Mouse (Mus musculus): ENCODE measurements around the gene Lpin2. TPM values are rescaled to one million over a fixed set of nuclear protein-coding genes. Genes with fewer than 3 reads are reported as not detected.

The Lpin2 gene
- polyA plus RNA-seq, 1 experiment = 20.7 TPM

DNA sequence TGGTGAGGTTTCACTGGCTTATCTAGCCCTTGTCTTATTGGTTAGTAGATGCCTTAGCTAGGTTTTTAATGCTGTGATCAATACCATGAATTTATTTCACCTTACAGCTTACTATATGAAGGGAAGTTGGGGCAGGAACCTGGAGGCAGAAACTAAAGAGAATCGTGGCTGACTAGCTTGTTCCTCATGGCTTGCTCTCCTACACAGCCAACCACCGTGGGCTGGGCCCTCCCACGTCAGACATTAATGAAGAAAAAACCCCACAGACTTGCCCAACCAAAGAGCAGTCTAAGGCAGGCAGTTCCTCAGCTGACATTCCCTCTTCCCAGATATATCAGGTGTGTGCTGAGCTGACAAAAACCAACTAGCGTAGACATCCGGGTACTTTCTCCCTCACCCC is 41.3 kb downstream of the Lpin2 start:
- H3K4me3 ChIP-seq (ENCODE audit: insufficient read depth, low read length) = no peak overlapping the region
- H3K4me1 ChIP-seq (ENCODE audit: control insufficient read depth, insufficient read depth, low read length) = peaks cover 2% of the 10 kb centered on the region; the same call in 1 of the 2 replicates
- TF ChIP-seq CTCF (IDR thresholded peaks at IDR 0.05; ENCODE audit: borderline replicate concordance, insufficient read depth, low read length) (no peak), POLR2A (IDR thresholded peaks at IDR 0.05; ENCODE audit: low read depth, low read length) (no peak)

DNA sequence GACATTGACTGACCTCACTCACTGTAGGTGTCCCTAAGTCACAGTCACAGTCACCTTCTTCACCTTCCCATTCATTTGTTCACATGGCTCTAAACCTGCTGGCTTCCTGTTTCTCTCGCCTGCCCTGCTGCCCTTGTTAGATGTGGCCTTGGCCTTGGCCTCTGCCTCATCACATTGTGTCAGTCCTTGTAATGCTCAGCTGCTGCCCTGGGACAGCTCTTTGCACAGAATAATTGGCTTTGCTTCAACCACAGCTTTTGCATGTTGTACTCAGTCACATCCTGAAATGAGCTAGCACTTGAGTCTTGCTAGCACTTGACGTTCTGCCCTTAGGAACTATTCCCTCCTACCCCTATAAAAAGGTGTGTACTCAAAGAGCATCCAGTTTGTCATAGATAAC is 42.2 kb downstream of the Lpin2 start:
- H3K4me3 ChIP-seq (ENCODE audit: insufficient read depth, low read length) = no peak overlapping the region
- TF ChIP-seq POLR2A (IDR thresholded peaks at IDR 0.05; ENCODE audit: low read depth, low read length) (no peak), CTCF (IDR thresholded peaks at IDR 0.05; ENCODE audit: borderline replicate concordance, insufficient read depth, low read length) (no peak)

More for the DNA sequence above, 41.3 kb downstream of the Lpin2 start:
- no peak overlapping the region for H3K27ac ChIP-seq (ENCODE audit: insufficient read depth, low read length)

DNA sequence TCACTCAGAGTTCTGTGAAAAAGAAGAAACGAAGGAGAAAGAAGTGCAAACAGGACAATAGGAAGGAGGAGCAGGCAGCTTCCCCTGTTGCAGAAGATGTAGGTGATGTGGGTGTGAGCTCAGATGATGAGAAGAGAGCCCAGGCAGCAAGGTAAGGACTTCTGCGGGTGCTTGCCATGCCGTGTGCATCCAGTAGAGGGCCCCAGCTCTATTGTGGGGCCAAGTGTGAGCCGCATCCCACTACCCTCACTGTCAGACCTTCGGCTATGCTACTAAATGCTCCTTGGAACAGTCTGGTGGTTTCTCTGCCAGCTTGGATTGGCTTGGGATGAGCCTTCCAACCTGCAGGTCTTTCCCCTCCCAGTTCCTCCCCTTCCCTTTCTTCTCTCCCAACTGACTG is 42.7 kb downstream of the Lpin2 start:
- Histone ChIP-seq H3K4me1 (ENCODE audit: control insufficient read depth, insufficient read depth, low read length) (peaks cover 2% of the 10 kb centered on the region; the same call in 1 of the 2 replicates), H3K27ac (ENCODE audit: insufficient read depth, low read length) (no peak overlapping the region), H3K4me3 (ENCODE audit: insufficient read depth, low read length) (no peak overlapping the region)
- TF ChIP-seq CTCF (IDR thresholded peaks at IDR 0.05; ENCODE audit: borderline replicate concordance, insufficient read depth, low read length) = 0 out of 2 replicates have a peak, but pooled peaks have one; percentile 11
- no peak for TF ChIP-seq POLR2A (IDR thresholded peaks at IDR 0.05; ENCODE audit: low read depth, low read length)

More for the DNA sequence above, 42.2 kb downstream of the Lpin2 start:
- Histone ChIP-seq H3K27ac (ENCODE audit: insufficient read depth, low read length) (no peak overlapping the region), H3K4me1 (ENCODE audit: control insufficient read depth, insufficient read depth, low read length) (peaks cover 2% of the 10 kb centered on the region; the same call in 1 of the 2 replicates)

GRCm38 (mm10) chr17:71227128-71227895 is 45.0 kb downstream of the Lpin2 start:
- H3K27ac ChIP-seq (ENCODE audit: insufficient read depth, low read length) = no peak overlapping the region
- H3K4me1 ChIP-seq (ENCODE audit: control insufficient read depth, insufficient read depth, low read length) = no peaks in the 10 kb centered on the region
- TF ChIP-seq POLR2A (IDR thresholded peaks at IDR 0.05; ENCODE audit: low read depth, low read length) = no peak
- no peak for TF ChIP-seq CTCF (IDR thresholded peaks at IDR 0.05; ENCODE audit: borderline replicate concordance, insufficient read depth, low read length)
- no peak overlapping the region for H3K4me3 ChIP-seq (ENCODE audit: insufficient read depth, low read length)

DNA sequence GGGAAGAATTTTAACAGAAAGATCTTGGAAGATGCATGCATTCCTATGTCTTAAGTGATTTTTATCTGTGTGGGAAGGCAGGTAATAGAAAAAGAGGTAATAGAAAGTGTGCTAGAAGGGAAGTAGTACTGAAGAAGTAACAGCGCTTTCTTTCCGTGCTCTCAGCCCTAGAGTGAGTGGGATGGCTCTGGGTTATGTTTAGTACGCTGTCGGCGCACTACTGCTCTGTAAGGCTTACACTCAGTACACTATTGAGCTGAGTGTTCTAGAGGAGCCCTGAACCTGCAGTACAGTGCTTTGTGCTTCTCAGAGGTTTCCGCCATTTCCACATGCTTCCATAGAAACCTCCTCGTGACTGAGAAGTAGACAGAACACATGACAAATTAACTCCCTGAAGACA is 46.3 kb downstream of the Lpin2 start:
- Histone ChIP-seq H3K4me3 (ENCODE audit: insufficient read depth, low read length) (no peak overlapping the region), H3K4me1 (ENCODE audit: control insufficient read depth, insufficient read depth, low read length) (no peaks in the 10 kb centered on the region), H3K27ac (ENCODE audit: insufficient read depth, low read length) (no peak overlapping the region)
- TF ChIP-seq POLR2A (IDR thresholded peaks at IDR 0.05; ENCODE audit: low read depth, low read length) (no peak), CTCF (IDR thresholded peaks at IDR 0.05; ENCODE audit: borderline replicate concordance, insufficient read depth, low read length) (no peak)

GRCm38 (mm10) chr17:71230108-71230709 is 47.8 kb downstream of the Lpin2 start:
- Histone ChIP-seq H3K4me3 (ENCODE audit: insufficient read depth, low read length) (no peak overlapping the region), H3K4me1 (ENCODE audit: control insufficient read depth, insufficient read depth, low read length) (no peaks in the 10 kb centered on the region), H3K27ac (ENCODE audit: insufficient read depth, low read length) (no peak overlapping the region)
- TF ChIP-seq POLR2A (IDR thresholded peaks at IDR 0.05; ENCODE audit: low read depth, low read length) (no peak), CTCF (IDR thresholded peaks at IDR 0.05; ENCODE audit: borderline replicate concordance, insufficient read depth, low read length) (no peak)

DNA sequence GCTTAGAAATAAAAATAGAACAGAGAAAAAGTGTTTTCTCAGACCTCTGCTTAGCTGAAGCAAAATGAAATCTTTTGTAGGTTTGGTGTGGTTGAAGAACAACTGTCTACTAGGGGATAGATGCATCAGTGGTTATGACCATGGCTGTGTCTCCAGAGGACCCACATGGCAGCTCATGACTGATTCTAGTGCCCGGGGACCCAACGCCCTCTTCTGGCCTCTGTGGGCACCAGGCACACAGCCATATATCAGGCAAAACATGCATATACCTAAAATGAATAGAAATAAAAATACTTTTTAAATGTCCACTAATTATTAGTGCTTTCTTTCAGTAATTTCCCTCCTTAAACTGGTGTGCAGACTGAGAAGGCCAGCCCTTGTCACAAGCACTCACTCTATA is 49.6 kb downstream of the Lpin2 start:
- H3K27ac ChIP-seq (ENCODE audit: insufficient read depth, low read length) = no peak overlapping the region
- no peak overlapping the region for H3K4me3 ChIP-seq (ENCODE audit: insufficient read depth, low read length)
- H3K4me1 ChIP-seq (ENCODE audit: control insufficient read depth, insufficient read depth, low read length) = no peaks in the 10 kb centered on the region
- TF ChIP-seq POLR2A (IDR thresholded peaks at IDR 0.05; ENCODE audit: low read depth, low read length) = no peak
- TF ChIP-seq CTCF (IDR thresholded peaks at IDR 0.05; ENCODE audit: borderline replicate concordance, insufficient read depth, low read length) = no peak

DNA sequence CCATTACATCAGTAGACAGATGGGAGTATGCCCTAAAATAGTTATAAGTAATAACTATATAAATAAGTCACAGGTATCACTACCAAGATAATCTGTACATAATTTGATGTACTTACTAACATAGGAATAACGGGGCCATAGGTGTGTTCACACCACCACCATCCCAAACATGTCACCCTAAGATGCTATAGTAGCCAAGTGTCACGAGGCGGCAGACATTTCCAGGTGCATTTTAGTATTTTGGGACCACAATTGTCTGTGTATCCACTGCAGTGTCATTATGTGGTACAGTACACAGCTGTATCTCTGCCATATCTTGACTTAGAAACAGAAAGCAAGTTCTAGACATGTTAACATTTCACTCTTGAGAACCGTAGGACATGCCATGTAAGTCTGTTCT is 50.9 kb downstream of the Lpin2 start:
- TF ChIP-seq CTCF (IDR thresholded peaks at IDR 0.05; ENCODE audit: borderline replicate concordance, insufficient read depth, low read length) (no peak), POLR2A (IDR thresholded peaks at IDR 0.05; ENCODE audit: low read depth, low read length) (no peak)
- Histone ChIP-seq H3K27ac (ENCODE audit: insufficient read depth, low read length) (no peak overlapping the region), H3K4me3 (ENCODE audit: insufficient read depth, low read length) (no peak overlapping the region)

DNA sequence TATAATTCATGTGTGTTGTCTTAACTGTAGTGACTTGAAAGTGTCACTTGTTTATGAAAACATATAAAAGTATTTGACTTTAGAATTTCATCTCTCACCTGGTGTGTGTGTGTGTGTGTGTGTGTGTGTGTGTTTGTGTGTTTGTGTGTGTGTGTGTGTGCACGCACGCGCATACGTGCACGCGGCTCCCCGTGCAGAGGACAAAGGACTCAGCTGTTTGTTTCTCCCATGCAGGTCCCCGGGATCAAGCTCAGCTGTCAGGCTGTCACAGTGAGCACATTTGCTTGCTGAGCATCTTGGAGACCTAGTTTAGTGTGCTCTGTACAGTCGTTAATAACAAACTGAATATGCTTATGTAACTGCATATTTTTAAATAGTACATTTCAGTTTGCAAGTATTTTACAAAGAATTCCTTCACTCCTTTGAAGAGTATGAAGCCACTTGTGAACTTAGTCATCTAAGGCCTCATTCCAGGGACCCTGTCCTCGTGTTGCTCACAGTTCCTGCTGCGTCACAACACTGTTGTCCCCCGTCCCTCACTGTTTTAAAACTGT is 51.8 kb downstream of the Lpin2 start:
- H3K4me3 ChIP-seq (ENCODE audit: insufficient read depth, low read length) = no peak overlapping the region
- TF ChIP-seq POLR2A (IDR thresholded peaks at IDR 0.05; ENCODE audit: low read depth, low read length) (no peak), CTCF (IDR thresholded peaks at IDR 0.05; ENCODE audit: borderline replicate concordance, insufficient read depth, low read length) (no peak)
- no peak overlapping the region for H3K27ac ChIP-seq (ENCODE audit: insufficient read depth, low read length)
- no peaks in the 10 kb centered on the region for H3K4me1 ChIP-seq (ENCODE audit: control insufficient read depth, insufficient read depth, low read length)

More for the DNA sequence above, 50.9 kb downstream of the Lpin2 start:
- no peaks in the 10 kb centered on the region for H3K4me1 ChIP-seq (ENCODE audit: control insufficient read depth, insufficient read depth, low read length)
